Mouse (Mus musculus): ENCODE data around the gene Ncs1. TPM values are rescaled to one million over a fixed set of nuclear protein-coding genes. Genes with fewer than 3 reads are reported as not detected.

The Ncs1 gene
- total and polyA plus RNA-seq, 2 experiments from 2014 or later, result 149 to 164 TPM

DNA sequence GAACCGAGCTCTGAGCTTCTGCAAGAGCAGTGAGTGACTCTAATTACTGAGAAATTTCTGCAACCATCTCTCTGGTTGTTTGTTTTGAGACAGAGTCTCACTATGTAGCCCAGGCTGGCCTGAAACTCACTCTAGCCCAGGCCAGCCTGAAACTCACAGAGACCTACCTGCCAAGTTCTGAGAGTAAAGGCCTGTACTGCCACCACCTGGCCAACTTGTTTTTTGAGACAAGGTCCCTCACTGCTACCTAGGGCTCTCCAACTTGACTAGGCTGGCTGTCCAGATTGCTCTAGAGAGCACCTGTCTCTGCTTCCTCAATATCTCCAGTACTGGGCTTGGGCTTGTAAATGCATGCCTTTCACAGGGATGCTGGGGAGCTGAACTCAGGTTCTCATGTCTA, 25.4 kb downstream of the Ncs1 start:
- Histone ChIP-seq H3K9me3 (ENCODE audit: low read length) (no peaks in the 10 kb centered on the region), H3K4me2 (ENCODE audit: low read depth) (no peak overlapping the region), H3K36me3 (ENCODE audit: insufficient read depth) (peaks cover 6% of the 10 kb centered on the region; the same call in 1 of the 2 replicates), H3K4me3 (ENCODE audit: low read depth, low read length) (no peak overlapping the region), H3K4me1 (ENCODE audit: insufficient read depth) (0 out of 2 replicates have a peak, but pooled peaks cover 5% of the 10 kb centered on the region), H3K9ac (no peak overlapping the region), H3K27ac (ENCODE audit: low read depth, low read length) (no peak overlapping the region), H3K27me3 (ENCODE audit: insufficient read depth, low read length) (no peaks in the 10 kb centered on the region)
- WGBS, result 90% methylated on average over 1 of the region's 1 CpGs
- ATAC-seq, result no peak
- no peak for DNase-seq
- TF ChIP-seq CTCF (IDR thresholded peaks at IDR 0.05; ENCODE audit: low read depth), result peak; percentile 32; the same call in 1 of the 2 replicates

DNA sequence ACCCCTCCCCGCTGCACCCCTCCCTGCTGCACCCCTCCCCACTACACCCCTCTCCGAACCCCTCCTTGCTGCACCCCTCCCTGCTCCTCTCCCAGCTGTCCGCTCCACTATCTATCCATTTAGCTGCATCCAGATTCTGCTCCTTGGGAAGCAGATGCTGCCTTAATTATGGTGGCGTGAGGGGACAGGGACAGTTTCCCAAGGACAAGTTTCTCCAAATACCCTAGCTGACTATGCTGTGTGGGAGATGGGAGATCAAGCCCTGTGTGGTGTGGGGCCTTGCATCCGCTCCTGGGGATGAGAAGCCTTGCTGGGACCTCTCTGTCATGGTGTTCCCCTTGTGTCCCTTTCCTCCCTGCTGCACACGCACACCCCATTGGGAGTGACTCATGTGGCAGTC, 29.4 kb downstream of the Ncs1 start:
- WGBS, result 85% methylated on average over 6 of the region's 6 CpGs
- no peak for ATAC-seq
- no peak for TF ChIP-seq CTCF (IDR thresholded peaks at IDR 0.05; ENCODE audit: low read depth)

DNA sequence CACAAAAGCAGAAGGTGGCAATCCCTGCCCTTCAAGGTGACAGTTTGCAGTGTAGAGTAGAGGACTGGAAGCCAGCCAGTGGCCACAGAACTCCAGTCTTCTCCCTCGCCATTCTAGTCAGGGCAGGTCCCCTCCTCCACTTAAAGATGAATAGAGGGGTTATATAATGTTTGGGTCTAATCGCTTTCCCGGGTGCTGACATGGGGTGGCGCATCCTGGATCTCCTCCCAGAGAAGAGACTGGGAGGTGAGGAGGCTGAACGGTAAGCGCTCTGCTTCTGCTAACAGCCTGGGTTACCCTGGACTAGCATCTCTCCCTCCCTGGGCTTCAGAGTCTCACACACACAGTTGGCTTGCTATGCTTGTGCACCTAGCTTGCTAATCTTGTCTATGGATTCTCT, 32.2 kb downstream of the Ncs1 start:
- no peak overlapping the region for H3K9ac ChIP-seq
- H3K4me3 ChIP-seq (ENCODE audit: low read depth, low read length), result no peak overlapping the region
- H3K4me2 ChIP-seq (ENCODE audit: low read depth), result no peak overlapping the region
- TF ChIP-seq CTCF (IDR thresholded peaks at IDR 0.05; ENCODE audit: low read depth), result no peak
- ATAC-seq (no peak), DNase-seq (no peak)
- no peaks in the 10 kb centered on the region for H3K27me3 ChIP-seq (ENCODE audit: insufficient read depth, low read length)
- H3K36me3 ChIP-seq (ENCODE audit: insufficient read depth), result peaks cover 31% of the 10 kb centered on the region
- no peaks in the 10 kb centered on the region for H3K4me1 ChIP-seq (ENCODE audit: insufficient read depth)
- H3K27ac ChIP-seq (ENCODE audit: low read depth, low read length), result 0 out of 2 replicates have a peak overlapping the region, but pooled peaks have one; percentile 21
- 44% methylated on average over 6 of the region's 6 CpGs for WGBS
- no peaks in the 10 kb centered on the region for H3K9me3 ChIP-seq (ENCODE audit: low read length)

More for the DNA sequence above, 29.4 kb downstream of the Ncs1 start:
- Histone ChIP-seq H3K4me3 (ENCODE audit: low read depth, low read length) (no peak overlapping the region), H3K27me3 (ENCODE audit: insufficient read depth, low read length) (no peaks in the 10 kb centered on the region), H3K36me3 (ENCODE audit: insufficient read depth) (peaks cover 9% of the 10 kb centered on the region; the same call in 1 of the 2 replicates), H3K9ac (no peak overlapping the region), H3K27ac (ENCODE audit: low read depth, low read length) (no peak overlapping the region), H3K4me1 (ENCODE audit: insufficient read depth) (no peaks in the 10 kb centered on the region), H3K9me3 (ENCODE audit: low read length) (no peaks in the 10 kb centered on the region), H3K4me2 (ENCODE audit: low read depth) (no peak overlapping the region)
- DNase-seq, result no peak

DNA sequence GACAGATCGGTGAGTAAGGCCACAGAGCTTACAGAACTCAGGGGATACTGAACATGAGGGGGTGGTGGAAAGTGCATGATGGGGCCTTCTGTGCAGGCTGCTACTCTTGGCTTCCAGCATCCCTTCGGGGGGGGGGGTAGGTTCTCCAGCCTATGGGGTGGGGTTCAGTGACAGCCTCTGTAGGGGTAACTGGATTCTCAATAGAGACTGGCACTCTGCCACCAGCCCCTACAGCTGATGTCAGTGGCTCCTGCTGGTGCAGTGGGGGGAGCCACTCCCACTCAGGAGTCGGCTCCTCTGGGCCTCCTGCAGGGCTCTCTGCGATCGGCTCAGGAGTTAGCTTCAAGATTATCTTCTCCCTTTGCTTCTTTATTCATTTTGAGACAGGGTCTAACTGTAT, 32.9 kb downstream of the Ncs1 start:
- Histone ChIP-seq H3K4me3 (ENCODE audit: low read depth, low read length) (no peak overlapping the region), H3K9me3 (ENCODE audit: low read length) (no peaks in the 10 kb centered on the region), H3K9ac (no peak overlapping the region), H3K4me2 (ENCODE audit: low read depth) (no peak overlapping the region), H3K36me3 (ENCODE audit: insufficient read depth) (peaks cover 33% of the 10 kb centered on the region), H3K4me1 (ENCODE audit: insufficient read depth) (no peaks in the 10 kb centered on the region), H3K27ac (ENCODE audit: low read depth, low read length) (no peak overlapping the region), H3K27me3 (ENCODE audit: insufficient read depth, low read length) (no peaks in the 10 kb centered on the region)
- 0 out of 2 replicates have a peak, but pooled peaks have one; percentile 25 for ATAC-seq
- no peak for DNase-seq
- TF ChIP-seq CTCF (IDR thresholded peaks at IDR 0.05; ENCODE audit: low read depth), result no peak
- WGBS, result 36% methylated on average over 5 of the region's 5 CpGs

DNA sequence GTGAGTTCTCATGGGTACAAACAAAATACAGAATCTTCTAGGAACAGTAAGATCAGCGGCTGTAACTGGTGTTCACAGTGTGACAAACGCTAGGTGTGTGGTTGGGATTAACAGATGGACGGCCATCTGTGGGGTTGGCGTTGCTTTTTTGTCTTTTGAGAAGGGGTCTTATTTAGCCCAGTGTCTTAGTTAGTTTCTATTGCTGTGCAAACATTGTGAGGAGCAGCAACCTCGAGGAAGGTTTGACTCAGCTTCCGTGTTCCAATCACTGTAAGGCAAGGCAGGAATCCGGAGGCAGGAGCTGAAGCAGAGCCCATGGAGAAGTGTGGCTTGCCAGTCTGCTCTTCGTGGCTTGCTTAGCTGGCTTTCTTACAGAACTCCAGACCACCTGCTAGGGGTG, 35.5 kb downstream of the Ncs1 start:
- no peak for TF ChIP-seq CTCF (IDR thresholded peaks at IDR 0.05; ENCODE audit: low read depth)

DNA sequence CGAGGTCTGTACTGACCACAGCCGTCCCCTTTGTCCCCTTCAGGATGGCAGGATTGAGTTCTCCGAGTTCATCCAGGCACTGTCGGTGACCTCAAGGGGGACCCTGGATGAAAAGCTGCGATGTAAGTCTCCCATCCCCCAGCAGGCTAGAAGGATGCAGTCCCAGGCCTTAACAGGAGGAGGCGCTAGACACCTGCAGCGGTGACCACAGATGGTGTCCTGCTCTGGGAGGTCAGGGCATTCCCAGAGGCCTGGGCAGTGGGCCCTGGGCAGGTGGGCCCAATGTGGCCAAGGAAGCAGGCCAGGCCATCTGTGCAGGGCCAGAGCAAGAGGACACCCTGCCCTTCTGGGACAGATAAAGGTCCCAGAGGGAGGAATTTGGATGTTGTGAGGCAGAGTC, 36.6 kb downstream of the Ncs1 start:
- no peak overlapping the region for H3K9ac ChIP-seq
- WGBS, result 56% methylated on average over 7 of the region's 7 CpGs
- H3K4me3 ChIP-seq (ENCODE audit: low read depth, low read length), result no peak overlapping the region
- H3K36me3 ChIP-seq (ENCODE audit: insufficient read depth), result peaks cover 62% of the 10 kb centered on the region
- TF ChIP-seq CTCF (IDR thresholded peaks at IDR 0.05; ENCODE audit: low read depth), result peak; percentile 48
- H3K9me3 ChIP-seq (ENCODE audit: low read length), result no peaks in the 10 kb centered on the region
- DNase-seq, result no peak
- ATAC-seq, result no peak
- no peak overlapping the region for H3K27ac ChIP-seq (ENCODE audit: low read depth, low read length)
- no peak overlapping the region for H3K4me2 ChIP-seq (ENCODE audit: low read depth)
- no peaks in the 10 kb centered on the region for H3K27me3 ChIP-seq (ENCODE audit: insufficient read depth, low read length)
- no peaks in the 10 kb centered on the region for H3K4me1 ChIP-seq (ENCODE audit: insufficient read depth)

More for the DNA sequence above, 35.5 kb downstream of the Ncs1 start:
- DNase-seq, result no peak
- Histone ChIP-seq H3K4me2 (ENCODE audit: low read depth) (no peak overlapping the region), H3K27ac (ENCODE audit: low read depth, low read length) (no peak overlapping the region), H3K27me3 (ENCODE audit: insufficient read depth, low read length) (no peaks in the 10 kb centered on the region), H3K9ac (no peak overlapping the region), H3K4me1 (ENCODE audit: insufficient read depth) (no peaks in the 10 kb centered on the region), H3K9me3 (ENCODE audit: low read length) (no peaks in the 10 kb centered on the region), H3K4me3 (ENCODE audit: low read depth, low read length) (no peak overlapping the region), H3K36me3 (ENCODE audit: insufficient read depth) (peaks cover 55% of the 10 kb centered on the region)
- no peak for ATAC-seq
- WGBS, result 54% methylated on average over 8 of the region's 8 CpGs

DNA sequence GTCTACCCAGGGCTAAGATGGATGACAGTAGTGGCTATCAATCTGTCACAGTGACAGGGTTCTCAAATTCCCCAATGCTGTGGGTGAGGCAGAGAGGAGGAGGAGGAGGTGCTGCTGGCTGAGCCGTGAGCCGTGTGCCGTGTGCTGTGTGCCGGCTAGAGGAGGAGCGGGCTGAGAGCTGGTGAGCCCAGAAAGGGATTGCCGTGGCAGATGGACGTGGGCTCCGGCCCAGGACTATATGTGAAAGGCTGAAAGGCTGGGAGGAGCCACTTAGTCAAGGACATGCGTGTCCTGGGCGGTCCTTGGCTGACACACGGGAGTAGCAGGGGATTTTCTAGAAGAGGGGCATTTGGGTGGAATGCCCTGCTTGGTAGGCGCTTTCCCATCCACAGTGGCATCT, 37.3 kb downstream of the Ncs1 start:
- no peak for ATAC-seq
- H3K4me1 ChIP-seq (ENCODE audit: insufficient read depth), result no peaks in the 10 kb centered on the region
- H3K4me2 ChIP-seq (ENCODE audit: low read depth), result no peak overlapping the region
- no peak overlapping the region for H3K9ac ChIP-seq
- no peaks in the 10 kb centered on the region for H3K9me3 ChIP-seq (ENCODE audit: low read length)
- TF ChIP-seq CTCF (IDR thresholded peaks at IDR 0.05; ENCODE audit: low read depth), result no peak
- DNase-seq, result no peak
- peaks cover 68% of the 10 kb centered on the region for H3K36me3 ChIP-seq (ENCODE audit: insufficient read depth)
- WGBS, result 92% methylated on average over 12 of the region's 12 CpGs
- H3K4me3 ChIP-seq (ENCODE audit: low read depth, low read length), result no peak overlapping the region
- H3K27me3 ChIP-seq (ENCODE audit: insufficient read depth, low read length), result no peaks in the 10 kb centered on the region
- H3K27ac ChIP-seq (ENCODE audit: low read depth, low read length), result no peak overlapping the region
